Mouse (Mus musculus) forebrain, embryonic 16.5 days (tissue): ENCODE results near the gene Nck2. TPM values are rescaled to one million over a fixed set of nuclear protein-coding genes. Genes with fewer than 3 reads are reported as not detected.

Experiments used
- ATAC-seq: fragments of 200-750 bp; cut with Nextera tagmentation; 2 replicates; pipeline ENCODE4 v1.8.0; 2017; ENCODE audit warnings: mild to moderate bottlenecking, moderate library complexity
- H3K27ac ChIP-seq: fragments of 300-500 bp; sonication (generic); 2 replicates; pipeline ENCODE4 v1.5.1; 2014; ENCODE audit warnings: low read length, control low read depth
- H3K27me3 ChIP-seq: fragments of 300-500 bp; sonication (generic); replicated peaks from 2 replicates; pipeline ENCODE4 v1.6.1; 2014; ENCODE audit warnings: low read length; ENCODE audit not compliant: control insufficient read depth, insufficient read depth
- H3K36me3 ChIP-seq: fragments of 300-500 bp; sonication (generic); 2 replicates; pipeline ENCODE4 v1.6.1; 2014; ENCODE audit not compliant: control insufficient read depth, insufficient read depth
- H3K4me1 ChIP-seq: fragments of 300-500 bp; sonication (generic); replicated peaks from 2 replicates; pipeline ENCODE4 v1.6.1; 2014; ENCODE audit warnings: low read length; ENCODE audit not compliant: control insufficient read depth, insufficient read depth
- H3K4me2 ChIP-seq: fragments of 300-500 bp; sonication (generic); 2 replicates; pipeline ENCODE4 v1.6.1; 2014; ENCODE audit warnings: mild to moderate bottlenecking, low read length, control low read depth
- H3K4me3 ChIP-seq: fragments of 300-500 bp; sonication (generic); replicated peaks from 2 replicates; pipeline ENCODE4 v1.5.1; 2014; ENCODE audit warnings: mild to moderate bottlenecking, low read length, control low read depth
- H3K9ac ChIP-seq: fragments of 300-500 bp; sonication (generic); replicated peaks from 2 replicates; pipeline ENCODE4 v1.6.1; 2014; ENCODE audit warnings: low read depth, low read length, control low read depth
- H3K9me3 ChIP-seq: fragments of 300-500 bp; sonication (generic); 2 replicates; pipeline ENCODE4 v1.6.1; 2016; ENCODE audit warnings: low read length; ENCODE audit not compliant: control insufficient read depth
- WGBS: fragments of 180-500 bp; shearing (Covaris S2); extraction: QIAGEN DNeasy Blood & Tissue Kit; methylation state at CpG from one replicate; pipeline ENCODE4 v1.1.7; 2014; 5-methylcytosine and 5-hydroxymethylcytosine counted together
- polyA plus RNA-seq: library from polyadenylated mRNA; unstranded; fragments of >200 nt; fragmentation: Nextera tagmentation; extraction: Ambion mirVana; gene quantifications from 2 replicates; pipeline ENCODE4 v1.2.1, GENCODE M21; 2015

Gene Nck2
- polyA plus RNA-seq, 1 experiment from 2014 or later: 53.4 TPM

GRCm38 (mm10) chr1:43502792-43503146 lies 58.4 kb downstream of the Nck2 start:
- Histone ChIP-seq H3K36me3 (no peaks in the 10 kb centered on the region), H3K4me1 (peaks cover 30% of the 10 kb centered on the region), H3K9ac (no peak overlapping the region), H3K4me3 (no peak overlapping the region), H3K27ac (no peak overlapping the region), H3K9me3 (no peaks in the 10 kb centered on the region), H3K27me3 (no peaks in the 10 kb centered on the region), H3K4me2 (no peak overlapping the region)
- WGBS: 74% methylated on average over 8 of the region's 8 CpGs
- ATAC-seq: no peak

DNA sequence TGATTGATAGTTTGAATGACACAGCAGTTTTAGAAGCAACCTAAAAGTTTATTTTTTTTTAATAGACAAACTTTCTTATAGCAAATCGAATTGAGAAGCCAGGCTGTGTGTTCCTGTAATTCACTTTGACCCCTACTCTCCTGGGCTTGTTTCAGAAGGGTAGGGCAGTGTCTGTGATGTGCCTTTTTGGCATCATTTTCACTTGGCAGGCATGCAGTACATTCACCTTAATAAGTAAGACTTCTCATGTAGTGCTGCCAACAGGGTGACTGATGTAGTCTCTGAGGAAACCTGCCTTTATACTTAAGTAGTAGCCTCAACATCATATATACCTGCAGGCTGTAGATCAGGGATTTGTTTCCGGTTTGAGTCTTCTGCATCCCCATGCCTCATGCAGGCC lies 58.9 kb downstream of the Nck2 start:
- Histone ChIP-seq H3K4me3 (no peak overlapping the region), H3K9me3 (no peaks in the 10 kb centered on the region), H3K27me3 (no peaks in the 10 kb centered on the region), H3K4me1 (peaks cover 25% of the 10 kb centered on the region), H3K27ac (no peak overlapping the region), H3K36me3 (no peaks in the 10 kb centered on the region), H3K9ac (no peak overlapping the region), H3K4me2 (no peak overlapping the region)
- ATAC-seq: no peak
- WGBS: 84% methylated on average over 2 of the region's 2 CpGs

DNA sequence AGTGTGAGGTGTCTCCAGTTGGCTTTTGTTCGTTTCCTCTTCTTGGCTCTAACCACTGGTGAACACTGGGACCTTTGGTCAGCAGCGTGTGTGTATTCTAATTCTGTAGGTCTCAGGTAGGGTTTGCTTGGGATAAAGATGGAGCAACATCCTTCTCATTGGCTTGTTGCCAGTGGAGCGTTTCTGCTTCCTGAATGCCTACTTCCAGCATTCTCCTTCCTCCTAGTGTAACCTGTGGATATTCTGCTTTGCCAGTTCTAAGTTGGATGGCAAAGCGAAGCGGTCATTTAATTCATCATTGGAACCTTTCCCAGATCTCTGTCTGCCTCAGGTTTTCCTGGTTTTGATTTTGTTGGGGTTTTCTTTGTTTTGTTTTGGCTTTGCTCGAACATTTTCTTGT lies 59.3 kb downstream of the Nck2 start:
- Histone ChIP-seq H3K4me2 (no peak overlapping the region), H3K36me3 (no peaks in the 10 kb centered on the region), H3K4me3 (no peak overlapping the region), H3K4me1 (peaks cover 25% of the 10 kb centered on the region), H3K27ac (no peak overlapping the region), H3K9me3 (no peaks in the 10 kb centered on the region), H3K27me3 (no peaks in the 10 kb centered on the region), H3K9ac (no peak overlapping the region)
- WGBS: 46% methylated on average over 6 of the region's 6 CpGs
- no peak for ATAC-seq

DNA sequence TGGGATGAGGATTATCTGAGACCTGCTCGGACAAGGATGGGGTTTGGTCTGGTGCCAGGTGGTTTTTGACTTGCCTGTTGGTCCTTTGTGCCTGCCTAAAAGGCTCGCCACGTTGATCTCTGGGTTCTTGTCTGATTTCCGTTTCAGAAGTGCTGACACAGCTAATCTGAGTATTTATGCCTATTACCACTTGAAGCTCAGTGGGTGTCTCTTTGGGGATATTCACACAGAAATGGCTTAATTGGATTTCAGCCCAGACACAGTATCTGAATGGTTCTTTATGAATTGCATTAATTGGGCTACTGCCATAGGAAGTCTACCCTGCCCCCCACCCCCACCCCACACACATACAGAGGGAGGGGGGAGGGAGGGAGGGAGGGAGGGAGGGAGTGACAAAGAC lies 59.9 kb downstream of the Nck2 start:
- H3K9ac ChIP-seq: no peak overlapping the region
- H3K27ac ChIP-seq: no peak overlapping the region
- H3K9me3 ChIP-seq: no peaks in the 10 kb centered on the region; the same call in 1 of the 2 replicates
- no peaks in the 10 kb centered on the region for H3K27me3 ChIP-seq
- H3K4me1 ChIP-seq: peaks cover 25% of the 10 kb centered on the region
- no peak overlapping the region for H3K4me2 ChIP-seq
- H3K4me3 ChIP-seq: no peak overlapping the region
- peak; percentile 82 for ATAC-seq
- H3K36me3 ChIP-seq: no peaks in the 10 kb centered on the region
- WGBS: 7% methylated on average over 4 of the region's 4 CpGs

GRCm38 (mm10) chr1:43506638-43507037 lies 62.3 kb downstream of the Nck2 start:
- 97% methylated on average over 3 of the region's 3 CpGs for WGBS

GRCm38 (mm10) chr1:43507809-43508208 lies 63.4 kb downstream of the Nck2 start:
- Histone ChIP-seq H3K36me3 (peaks cover 5% of the 10 kb centered on the region; the same call in 1 of the 2 replicates), H3K27me3 (no peaks in the 10 kb centered on the region), H3K9ac (no peak overlapping the region), H3K27ac (no peak overlapping the region), H3K4me2 (no peak overlapping the region), H3K4me1 (peaks cover 20% of the 10 kb centered on the region), H3K9me3 (no peaks in the 10 kb centered on the region; the same call in 1 of the 2 replicates), H3K4me3 (no peak overlapping the region)
- 96% methylated on average over 1 of the region's 1 CpGs for WGBS
- ATAC-seq: no peak

More at GRCm38 (mm10) chr1:43506638-43507037, 62.3 kb downstream of the Nck2 start:
- Histone ChIP-seq H3K27me3 (no peaks in the 10 kb centered on the region), H3K36me3 (peaks cover 5% of the 10 kb centered on the region; the same call in 1 of the 2 replicates), H3K4me1 (peaks cover 22% of the 10 kb centered on the region), H3K9me3 (no peaks in the 10 kb centered on the region; the same call in 1 of the 2 replicates), H3K27ac (no peak overlapping the region), H3K4me2 (no peak overlapping the region), H3K4me3 (no peak overlapping the region), H3K9ac (no peak overlapping the region)
- ATAC-seq: no peak

DNA sequence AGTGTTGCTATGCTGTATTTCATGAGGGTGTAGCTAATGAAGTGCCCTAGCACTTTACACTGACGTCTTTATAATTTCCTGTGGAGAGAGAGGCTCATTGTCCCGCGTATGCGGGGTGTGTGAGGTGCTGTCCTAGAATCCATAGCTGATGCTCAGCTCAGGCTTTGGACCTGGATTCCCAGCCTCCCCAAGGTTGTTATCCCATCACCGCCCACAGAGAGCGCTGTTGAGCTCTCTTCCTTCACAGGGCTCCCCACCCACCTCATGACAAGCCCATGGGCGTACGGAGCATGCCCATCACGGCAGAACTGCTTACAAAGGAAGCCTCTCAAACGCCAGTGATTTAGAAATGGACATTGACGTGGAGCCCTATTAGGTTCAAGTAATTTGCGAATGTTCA lies 66.9 kb downstream of the Nck2 start:
- Histone ChIP-seq H3K27ac (no peak overlapping the region), H3K4me2 (no peak overlapping the region), H3K4me1 (no peaks in the 10 kb centered on the region), H3K4me3 (no peak overlapping the region), H3K9me3 (no peaks in the 10 kb centered on the region; the same call in 1 of the 2 replicates), H3K36me3 (peaks cover 7% of the 10 kb centered on the region), H3K27me3 (no peaks in the 10 kb centered on the region), H3K9ac (no peak overlapping the region)
- no peak for ATAC-seq
- whole genome bisulfite sequencing: 83% methylated on average over 12 of the region's 12 CpGs

DNA sequence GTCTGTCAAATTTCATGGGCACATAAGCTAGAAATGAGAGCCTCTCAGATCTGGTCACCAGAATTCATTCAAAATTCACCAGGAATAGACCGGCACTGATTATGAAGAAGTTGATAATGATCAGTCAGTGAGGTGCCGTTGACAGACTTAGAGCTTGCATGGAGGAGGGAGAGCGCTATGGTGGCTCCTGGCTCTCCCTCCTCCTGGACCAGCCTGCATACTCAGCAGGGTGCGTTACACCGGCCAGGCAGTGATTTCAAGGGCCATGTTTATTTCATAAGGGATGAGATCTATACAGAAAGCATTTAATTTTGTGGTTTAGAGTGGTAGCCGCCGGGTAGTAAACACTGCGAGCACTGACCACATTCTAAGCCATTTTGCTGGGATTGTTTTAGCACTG lies 67.3 kb downstream of the Nck2 start:
- Histone ChIP-seq H3K4me3 (no peak overlapping the region), H3K27ac (no peak overlapping the region), H3K4me1 (no peaks in the 10 kb centered on the region), H3K36me3 (peaks cover 7% of the 10 kb centered on the region), H3K9ac (no peak overlapping the region), H3K9me3 (no peaks in the 10 kb centered on the region; the same call in 1 of the 2 replicates), H3K27me3 (no peaks in the 10 kb centered on the region), H3K4me2 (no peak overlapping the region)
- 89% methylated on average over 8 of the region's 8 CpGs for WGBS
- no peak for ATAC-seq

DNA sequence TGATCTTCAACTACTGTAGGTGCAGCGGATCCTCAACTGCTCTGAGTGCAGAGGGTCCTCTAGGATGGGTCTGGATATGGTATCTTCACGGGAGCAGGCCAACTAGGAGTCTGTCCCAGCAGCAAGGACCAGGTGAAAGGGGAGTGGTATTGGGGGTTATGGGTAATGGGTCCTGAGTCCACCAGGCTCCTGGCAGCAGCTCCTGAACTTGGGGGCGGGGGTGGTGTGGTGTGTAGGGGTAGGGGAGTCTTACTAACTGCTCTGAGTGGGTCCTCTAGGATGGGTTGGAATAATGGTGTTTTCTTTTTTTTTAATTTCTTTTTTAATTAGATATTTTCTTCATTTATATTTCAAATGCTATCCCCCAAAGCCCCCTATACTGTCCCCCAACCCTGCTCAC lies 73.0 kb downstream of the Nck2 start:
- no peak for ATAC-seq
- no peak overlapping the region for H3K27ac ChIP-seq
- H3K36me3 ChIP-seq: peaks cover 2% of the 10 kb centered on the region; the same call in 1 of the 2 replicates
- H3K27me3 ChIP-seq: no peaks in the 10 kb centered on the region
- H3K9me3 ChIP-seq: no peaks in the 10 kb centered on the region
- H3K4me1 ChIP-seq: no peaks in the 10 kb centered on the region
- no peak overlapping the region for H3K4me3 ChIP-seq
- 97% methylated on average over 3 of the region's 3 CpGs for WGBS
- no peak overlapping the region for H3K9ac ChIP-seq
- H3K4me2 ChIP-seq: no peak overlapping the region
